Mouse (Mus musculus) kidney, embryonic 16.5 days (tissue): ENCODE data around the gene Akr1b3. TPM values are rescaled to one million over a fixed set of nuclear protein-coding genes. Genes with fewer than 3 reads are reported as not detected.
"Not testable (repeated sequence)": the region's sequence is repeated elsewhere in the genome, so short reads cannot be mapped to it uniquely, and the experiment has no call there.

ENCODE experiments used
- ATAC-seq: fragments of 200-750 bp; cut with Nextera tagmentation; 2 replicates; pipeline ENCODE4 v1.8.0; 2017; ENCODE audit warnings: moderate TSS enrichment; ENCODE audit not compliant: low FRiP score, low TSS enrichment
- H3K27ac ChIP-seq: fragments of 300-500 bp; sonication (generic); 2 replicates; pipeline ENCODE4 v1.5.1; 2014; ENCODE audit warnings: low read length
- H3K27me3 ChIP-seq: fragments of 300-500 bp; sonication (generic); 2 replicates; pipeline ENCODE4 v1.6.1; 2014; ENCODE audit warnings: low read length, control low read depth, mixed read lengths; ENCODE audit not compliant: insufficient read depth
- H3K36me3 ChIP-seq: fragments of 300-500 bp; sonication (generic); 2 replicates; pipeline ENCODE4 v1.6.1; 2014; ENCODE audit warnings: low read length, control low read depth, mixed read lengths; ENCODE audit not compliant: insufficient read depth
- H3K4me1 ChIP-seq: fragments of 300-500 bp; sonication (generic); 2 replicates; pipeline ENCODE4 v1.6.1; 2014; ENCODE audit warnings: low read length, control low read depth, mixed read lengths; ENCODE audit not compliant: insufficient read depth
- H3K4me2 ChIP-seq: fragments of 300-500 bp; sonication (generic); replicated peaks from 2 replicates; pipeline ENCODE4 v1.6.1; 2014; ENCODE audit warnings: low read depth, low read length
- H3K4me3 ChIP-seq: fragments of 300-500 bp; sonication (generic); 2 replicates; pipeline ENCODE4 v1.5.1; 2014; ENCODE audit warnings: mild to moderate bottlenecking, low read length
- H3K9ac ChIP-seq: fragments of 300-500 bp; sonication (generic); replicated peaks from 2 replicates; pipeline ENCODE4 v1.6.1; 2014; ENCODE audit warnings: low read length
- H3K9me3 ChIP-seq: fragments of 300-500 bp; sonication (generic); 2 replicates; pipeline ENCODE4 v1.6.1; 2016; ENCODE audit warnings: low read length, control low read depth
- WGBS: fragments of 180-500 bp; shearing (Covaris S2); extraction: QIAGEN DNeasy Blood & Tissue Kit; methylation state at CpG from one replicate; pipeline ENCODE4 v1.1.7; 2014; 5-methylcytosine and 5-hydroxymethylcytosine counted together
- polyA plus RNA-seq: library from polyadenylated mRNA; unstranded; fragments of >200 nt; fragmentation: Nextera tagmentation; extraction: Ambion mirVana; gene quantifications from 2 replicates; pipeline ENCODE4 v1.2.1, GENCODE M21; 2015

The Akr1b3 gene
- polyA plus RNA-seq, 1 experiment from 2014 or later, result 200 TPM

- H3K9me3 ChIP-seq, H3K27me3 ChIP-seq, H3K4me1 ChIP-seq, ATAC-seq, H3K4me3 ChIP-seq, H3K9ac ChIP-seq, H3K36me3 ChIP-seq, H3K4me2 ChIP-seq, H3K27ac ChIP-seq: not testable (repeated sequence)
- WGBS, result 75% methylated on average over 12 of the region's 12 CpGs
Observed at GRCm38 (mm10) chr6:34331804-34332203, 14.5 kb upstream of the Akr1b3 start.

- Histone ChIP-seq H3K27me3 (no peaks in the 10 kb centered on the region), H3K4me1 (no peaks in the 10 kb centered on the region)
- WGBS, result 89% methylated on average over 5 of the region's 5 CpGs
Observed at GRCm38 (mm10) chr6:34331379-34331778, 14.1 kb upstream of the Akr1b3 start.

GRCm38 (mm10) chr6:34322121-34322520 lies 4.8 kb upstream of the Akr1b3 start:
- H3K27me3 ChIP-seq, result no peaks in the 10 kb centered on the region
- ATAC-seq, result no peak

More at GRCm38 (mm10) chr6:34331379-34331778, 14.1 kb upstream of the Akr1b3 start:
- no peak overlapping the region for H3K4me3 ChIP-seq
- H3K9me3 ChIP-seq, result no peaks in the 10 kb centered on the region
- H3K27ac ChIP-seq, result no peak overlapping the region
- H3K36me3 ChIP-seq, result no peaks in the 10 kb centered on the region
- no peak overlapping the region for H3K4me2 ChIP-seq
- H3K9ac ChIP-seq, result no peak overlapping the region
- ATAC-seq, result no peak

GRCm38 (mm10) chr6:34318636-34319035 lies 1.4 kb upstream of the Akr1b3 start:
- Histone ChIP-seq H3K4me3 (no peak overlapping the region), H3K4me2 (no peak overlapping the region), H3K36me3 (no peaks in the 10 kb centered on the region), H3K4me1 (peaks cover 20% of the 10 kb centered on the region; the same call in 1 of the 2 replicates), H3K27ac (no peak overlapping the region), H3K27me3 (no peaks in the 10 kb centered on the region), H3K9me3 (no peaks in the 10 kb centered on the region), H3K9ac (no peak overlapping the region)
- 78% methylated on average over 6 of the region's 6 CpGs for WGBS
- ATAC-seq, result no peak

More at GRCm38 (mm10) chr6:34322121-34322520, 4.8 kb upstream of the Akr1b3 start:
- Histone ChIP-seq H3K9ac (no peak overlapping the region), H3K4me3 (no peak overlapping the region), H3K4me2 (no peak overlapping the region), H3K9me3 (no peaks in the 10 kb centered on the region), H3K36me3 (no peaks in the 10 kb centered on the region), H3K4me1 (peaks cover 5% of the 10 kb centered on the region; the same call in 1 of the 2 replicates), H3K27ac (no peak overlapping the region)
- WGBS, result 95% methylated on average over 7 of the region's 7 CpGs

- H3K36me3 ChIP-seq, result no peaks in the 10 kb centered on the region
- H3K4me1 ChIP-seq, result peaks cover 20% of the 10 kb centered on the region; the same call in 1 of the 2 replicates
- H3K9ac ChIP-seq, result no peak overlapping the region
- no peaks in the 10 kb centered on the region for H3K27me3 ChIP-seq
- peak overlapping the region; percentile 84 for H3K4me3 ChIP-seq
- ATAC-seq, result no peak
- no peaks in the 10 kb centered on the region for H3K9me3 ChIP-seq
- no peak overlapping the region for H3K27ac ChIP-seq
- WGBS, result 35% methylated on average over 5 of the region's 5 CpGs
- H3K4me2 ChIP-seq, result peak overlapping the region; percentile 94
Observed at GRCm38 (mm10) chr6:34318172-34318571, 894 bp upstream of the Akr1b3 start.

- 79% methylated on average over 2 of the region's 2 CpGs for WGBS
- H3K9ac ChIP-seq, result no peak overlapping the region
Observed at GRCm38 (mm10) chr6:34313921-34314320, 3.4 kb downstream of the Akr1b3 start.

GRCm38 (mm10) chr6:34313386-34313785 lies 3.9 kb downstream of the Akr1b3 start:
- Histone ChIP-seq H3K27me3 (no peaks in the 10 kb centered on the region), H3K9ac (no peak overlapping the region), H3K27ac (no peak overlapping the region), H3K36me3 (peaks cover 26% of the 10 kb centered on the region), H3K4me2 (no peak overlapping the region), H3K4me3 (no peak overlapping the region), H3K4me1 (peaks cover 20% of the 10 kb centered on the region; the same call in 1 of the 2 replicates), H3K9me3 (no peaks in the 10 kb centered on the region)
- ATAC-seq, result no peak
- WGBS, result 80% methylated on average over 9 of the region's 9 CpGs

More at GRCm38 (mm10) chr6:34313921-34314320, 3.4 kb downstream of the Akr1b3 start:
- Histone ChIP-seq H3K27me3 (no peaks in the 10 kb centered on the region), H3K4me2 (no peak overlapping the region), H3K27ac (no peak overlapping the region), H3K4me1 (peaks cover 20% of the 10 kb centered on the region; the same call in 1 of the 2 replicates), H3K36me3 (peaks cover 24% of the 10 kb centered on the region), H3K4me3 (no peak overlapping the region), H3K9me3 (no peaks in the 10 kb centered on the region)
- no peak for ATAC-seq

GRCm38 (mm10) chr6:34310023-34310595 lies 7.2 kb downstream of the Akr1b3 start:
- no peaks in the 10 kb centered on the region for H3K27me3 ChIP-seq
- H3K4me3 ChIP-seq, result no peak overlapping the region
- no peak overlapping the region for H3K4me2 ChIP-seq
- no peak overlapping the region for H3K9ac ChIP-seq
- no peaks in the 10 kb centered on the region for H3K9me3 ChIP-seq
- 0 out of 2 replicates have a peak, but pooled peaks cover 7% of the 10 kb centered on the region for H3K4me1 ChIP-seq
- H3K27ac ChIP-seq, result no peak overlapping the region
- peaks cover 26% of the 10 kb centered on the region for H3K36me3 ChIP-seq
- ATAC-seq, result no peak
- WGBS, result 91% methylated on average over 11 of the region's 11 CpGs

- Histone ChIP-seq H3K4me3 (no peak overlapping the region), H3K4me1 (0 out of 2 replicates have a peak, but pooled peaks cover 3% of the 10 kb centered on the region), H3K9ac (no peak overlapping the region), H3K27ac (no peak overlapping the region), H3K4me2 (no peak overlapping the region), H3K27me3 (no peaks in the 10 kb centered on the region), H3K9me3 (no peaks in the 10 kb centered on the region), H3K36me3 (peaks cover 31% of the 10 kb centered on the region)
- 92% methylated on average over 6 of the region's 6 CpGs for WGBS
- ATAC-seq, result no peak
Observed at GRCm38 (mm10) chr6:34309526-34309925, 7.8 kb downstream of the Akr1b3 start.

- Histone ChIP-seq H3K4me1 (no peaks in the 10 kb centered on the region), H3K4me3 (no peak overlapping the region), H3K9me3 (no peaks in the 10 kb centered on the region), H3K36me3 (peaks cover 34% of the 10 kb centered on the region), H3K4me2 (no peak overlapping the region), H3K27me3 (no peaks in the 10 kb centered on the region), H3K9ac (no peak overlapping the region), H3K27ac (no peak overlapping the region)
- ATAC-seq, result no peak
- 91% methylated on average over 6 of the region's 6 CpGs for WGBS
Observed at GRCm38 (mm10) chr6:34306797-34307196, 10.5 kb downstream of the Akr1b3 start.
